Mouse (Mus musculus) T-helper 2 cell (primary cell): Measurements from ENCODE around the gene Mvd.

Experiments
- in situ Hi-C: fragments of 300-600 bp; cut with MboI, MseI; formaldehyde crosslinking; loops from one replicate; pipeline ENCODE4 v1.15.1; 2025; ENCODE audit warnings: high pct_unique_total_duplicates

The Mvd gene

DNA sequence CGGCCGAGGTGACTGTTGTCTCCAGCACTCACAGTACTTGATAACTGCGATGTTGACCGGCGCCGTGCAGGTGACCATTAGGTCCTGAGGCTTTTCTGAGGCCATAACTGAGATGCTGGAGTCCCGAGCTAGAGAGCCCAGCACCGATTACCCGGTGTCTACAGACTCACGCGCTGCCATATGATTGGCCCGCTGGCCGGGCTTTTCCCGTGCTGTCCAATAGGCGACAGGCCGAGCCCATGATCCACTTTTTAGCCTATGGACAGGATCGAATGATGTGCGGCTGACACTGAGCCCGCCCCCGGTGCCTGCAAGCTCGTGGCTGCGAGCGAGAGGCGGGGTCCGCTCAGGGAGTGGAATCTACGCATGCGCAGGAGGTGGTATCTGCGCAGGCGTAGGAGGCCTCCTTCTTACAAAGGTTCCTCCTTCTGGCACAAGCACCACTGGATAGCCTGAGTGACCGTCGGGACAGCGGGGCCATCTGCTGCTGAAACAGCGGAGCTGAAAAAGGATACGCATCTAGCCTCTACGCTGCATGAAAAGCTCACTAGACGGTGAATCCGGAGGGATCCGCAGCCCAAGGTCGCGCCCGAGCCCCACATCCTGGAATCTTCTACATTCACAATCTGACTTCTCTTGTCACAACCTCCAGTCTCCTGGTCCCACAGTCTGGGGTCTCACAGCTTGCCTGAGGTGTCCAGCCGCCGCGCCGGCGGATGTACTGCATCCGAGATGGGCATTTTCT lies at the start of gene Mvd:
Mvd (minus strand) TSS at position 161 of the 745 bp plus-strand sequence.
- in situ Hi-C loops, result no loop called here

DNA sequence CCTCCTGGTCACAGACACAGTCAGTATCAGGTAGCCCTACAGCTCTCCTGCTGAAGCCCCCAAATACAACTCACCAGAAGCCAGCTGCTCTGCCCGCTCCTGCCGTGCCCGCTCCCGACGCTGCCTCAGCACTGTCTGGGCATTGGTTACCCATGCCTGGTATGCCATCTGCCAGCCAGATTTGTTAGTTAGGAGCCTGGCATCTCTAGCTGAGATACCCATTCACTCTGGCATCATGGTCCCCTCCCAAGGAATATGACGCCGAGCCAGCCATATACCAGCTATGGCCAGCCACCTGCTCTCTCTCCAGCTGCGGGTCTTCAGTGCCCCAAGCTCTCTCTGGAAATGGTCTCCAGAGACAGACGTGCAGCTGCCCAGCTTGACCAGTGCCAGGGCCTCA lies 45.2 kb upstream of the Mvd start:
- in situ Hi-C loops, result no loop called here

DNA sequence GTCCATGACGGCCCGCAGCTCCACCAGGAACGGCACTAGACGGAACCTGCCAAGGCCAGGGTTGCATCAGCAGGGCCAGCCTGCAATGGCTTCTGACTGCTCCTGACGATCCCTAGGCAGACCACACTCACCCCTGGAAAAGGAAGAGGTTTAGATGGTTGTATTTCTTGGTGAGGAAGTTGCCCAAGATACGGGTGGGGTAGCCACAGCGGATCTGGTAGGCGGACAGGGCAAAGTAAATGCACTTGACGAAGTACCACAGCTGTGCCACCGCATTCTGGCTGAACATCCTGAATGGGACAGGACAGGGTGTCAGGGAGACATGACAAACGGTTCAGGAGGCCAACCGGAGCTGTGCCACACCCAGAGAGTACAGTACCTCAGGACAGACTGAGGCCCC lies 41.6 kb upstream of the Mvd start:
- in situ Hi-C loops, result no loop called here

DNA sequence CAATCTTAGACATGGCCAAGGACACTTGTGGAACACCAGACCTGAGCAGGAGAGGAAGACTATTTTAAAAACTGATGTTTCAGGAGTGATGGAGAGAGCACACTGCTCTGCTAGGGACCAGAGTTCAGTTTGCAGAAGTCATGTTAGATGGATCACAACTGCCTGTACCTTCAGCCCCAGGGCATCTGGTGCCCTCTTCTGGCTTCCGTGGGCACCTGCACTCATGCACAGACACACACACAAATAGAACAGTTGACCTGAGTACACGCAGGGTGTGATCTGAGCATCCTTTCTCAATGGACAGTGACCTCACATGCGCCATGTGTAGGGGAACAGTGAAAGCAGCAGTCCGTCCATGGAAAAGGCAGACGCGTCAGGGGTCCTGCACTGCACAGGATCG lies 40.7 kb upstream of the Mvd start:
- in situ Hi-C loops, result no loop called here

DNA sequence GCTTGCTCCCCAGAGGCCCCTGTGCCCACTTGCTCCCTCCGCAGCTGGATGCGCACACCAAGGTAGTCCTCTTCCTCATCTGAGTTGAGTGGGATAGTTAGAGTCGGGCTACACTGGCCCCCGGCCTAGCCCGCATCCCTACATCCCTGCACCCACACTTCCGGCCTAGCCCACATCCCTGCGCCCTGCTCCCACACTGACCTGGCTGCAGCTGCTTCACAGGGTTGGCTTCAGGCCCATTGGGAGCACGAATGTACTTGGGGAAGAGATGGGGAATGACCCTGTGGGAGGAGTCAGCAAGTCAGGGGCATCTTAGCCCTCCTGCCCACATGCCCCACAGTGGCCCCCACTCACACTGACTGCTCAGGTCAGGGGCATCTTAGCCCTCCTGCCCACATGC lies 39.2 kb upstream of the Mvd start:
- in situ Hi-C loops, result no loop called here

DNA sequence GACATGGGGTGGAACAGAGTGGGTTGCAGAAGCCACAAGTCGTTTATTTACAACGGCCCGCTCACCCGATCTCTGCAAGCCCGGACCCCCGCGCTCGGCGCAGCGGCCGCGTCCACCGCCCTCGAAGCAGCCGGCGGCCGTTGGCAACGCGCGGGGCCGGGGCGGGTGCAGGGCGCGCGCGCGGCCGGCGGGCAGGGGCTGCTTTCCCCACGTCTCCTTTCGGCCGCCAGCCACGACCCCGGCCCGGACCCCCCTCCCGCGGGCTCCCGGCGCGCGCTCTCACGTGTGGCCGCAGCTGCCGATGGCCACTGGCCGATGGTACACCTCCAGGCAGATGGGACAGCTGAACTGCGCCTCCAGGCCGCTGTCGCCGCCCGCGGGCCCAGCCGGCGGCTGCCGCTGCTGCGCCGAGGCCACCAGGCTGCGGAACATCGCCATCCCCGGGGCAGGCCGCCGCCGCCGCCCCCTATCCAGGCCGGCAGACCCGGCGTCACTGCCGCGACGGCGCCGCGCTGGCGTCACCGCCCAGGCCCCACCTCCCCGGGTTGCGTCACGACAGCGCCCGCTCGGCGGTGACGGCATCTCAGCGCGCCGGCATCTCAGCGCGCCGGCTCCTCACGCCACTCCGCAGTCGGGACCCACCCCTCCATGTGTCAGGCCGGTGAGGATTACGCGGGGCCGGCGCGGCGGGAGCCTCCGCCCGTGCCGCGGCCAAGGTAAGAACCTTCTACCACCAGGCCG lies 32.5 kb upstream of the Mvd start, which contains the start of the genes Rnf166 and Ctu2:
Rnf166 (minus strand) TSS at position 485 of the 741 bp plus-strand sequence.
Ctu2 (plus strand) TSS at position 564 of the 741 bp plus-strand sequence.
- in situ Hi-C loops, result no loop called here

DNA sequence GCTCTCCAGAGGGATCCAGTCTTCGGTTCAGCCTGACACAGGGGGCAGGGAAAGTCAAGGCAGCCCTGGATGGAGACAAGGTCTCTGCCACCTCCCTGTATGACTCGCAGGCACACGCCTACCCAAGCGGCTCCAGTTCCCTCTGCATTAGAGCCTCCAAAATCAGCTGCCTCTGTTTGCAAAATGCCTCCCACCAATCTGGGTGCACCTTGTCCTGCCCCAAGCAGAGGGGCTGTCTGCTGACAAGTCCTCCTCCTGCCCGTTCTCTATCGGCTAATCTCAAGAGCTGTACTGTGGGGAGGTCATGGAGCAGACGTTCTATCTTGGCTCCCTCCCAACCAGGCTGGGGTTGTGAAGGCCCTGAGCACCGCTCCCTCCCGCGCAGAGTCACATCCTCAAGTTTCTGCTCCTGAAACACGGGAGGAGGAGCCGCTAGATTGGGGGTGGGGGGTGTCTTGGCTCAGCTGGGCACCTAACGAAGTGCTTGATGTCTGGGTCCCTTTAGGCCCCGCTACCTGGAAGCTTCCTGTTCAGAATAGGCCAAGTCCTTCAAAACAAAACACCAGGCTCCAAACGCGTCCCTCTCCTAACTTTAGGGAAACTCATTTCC lies 31.8 kb upstream of the Mvd start:
- in situ Hi-C loops, result loop anchor here (5.0 kb wide), 1 partner anchor 38 kb away; no protein-coding TSS in a partner anchor

DNA sequence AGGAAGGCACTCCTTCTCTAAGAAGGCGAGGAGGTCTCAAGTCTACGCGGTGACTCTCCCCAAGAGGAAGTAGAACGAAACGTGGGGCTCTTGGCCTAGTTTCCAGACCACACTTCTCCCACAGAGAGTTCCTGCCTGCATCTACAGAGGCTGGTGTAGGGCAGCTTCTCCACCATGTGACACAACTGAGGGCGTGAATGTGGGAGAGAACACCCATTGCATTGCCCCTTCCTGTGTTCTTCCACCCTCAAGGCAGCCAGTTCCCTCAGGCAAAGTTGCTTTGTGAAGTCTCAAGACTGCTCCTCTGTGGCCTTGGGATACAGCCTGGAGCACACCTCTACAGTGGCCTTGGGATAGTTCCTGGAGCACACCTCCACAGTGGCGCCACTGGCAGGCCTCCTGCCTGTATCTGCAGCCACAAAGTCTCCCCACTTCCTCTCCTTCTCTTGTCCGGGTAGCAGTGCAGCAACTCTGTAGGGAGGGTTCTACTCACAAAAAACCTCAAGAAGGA lies 30.7 kb upstream of the Mvd start:
- in situ Hi-C loops, result loop anchor here (5.0 kb wide), 1 partner anchor 37 kb away; no protein-coding TSS in a partner anchor

DNA sequence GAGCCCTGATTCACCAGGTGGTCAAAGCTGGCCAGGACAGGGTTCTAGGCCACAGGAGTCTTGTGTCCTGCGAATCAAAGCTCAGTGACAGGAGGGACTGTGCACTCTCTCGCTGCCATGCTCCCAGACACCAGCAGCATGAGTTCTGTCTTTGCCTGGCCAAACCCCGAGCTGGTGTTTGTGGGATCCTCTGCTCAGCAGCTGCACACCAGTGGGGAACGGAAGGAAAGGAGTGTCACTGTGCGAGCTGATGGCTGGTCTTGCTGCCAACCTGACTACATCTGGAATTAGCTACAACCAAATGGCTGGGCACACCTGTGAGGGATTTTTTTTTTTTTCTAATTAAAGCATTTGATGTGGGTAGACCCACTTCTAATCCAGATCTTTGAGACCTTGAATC lies 27.5 kb upstream of the Mvd start:
- in situ Hi-C loops, result loop anchor here (5.0 kb wide), 1 partner anchor 33 kb away; no protein-coding TSS in a partner anchor

DNA sequence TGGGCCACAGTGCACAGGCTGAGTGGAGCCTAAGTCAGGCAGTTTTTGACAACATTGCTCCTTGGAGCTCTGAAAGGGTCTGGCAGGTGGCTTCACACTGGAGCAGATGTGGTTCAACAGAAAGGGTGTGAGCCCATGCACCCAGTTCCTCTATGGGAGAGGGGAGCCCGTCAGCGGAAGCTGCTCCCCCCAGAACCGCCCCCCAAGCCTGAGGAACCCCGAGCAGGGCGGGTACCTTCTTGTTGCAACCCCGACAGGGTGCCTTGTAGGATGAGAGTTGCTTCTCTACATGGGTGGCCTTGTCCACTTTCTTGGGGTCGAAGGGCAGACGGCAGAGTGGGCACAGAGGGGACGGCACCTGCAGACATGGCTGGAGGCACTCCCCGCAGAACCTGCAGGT lies 26.7 kb upstream of the Mvd start:
- in situ Hi-C loops, result loop anchor here (5.0 kb wide), 1 partner anchor 33 kb away; no protein-coding TSS in a partner anchor

DNA sequence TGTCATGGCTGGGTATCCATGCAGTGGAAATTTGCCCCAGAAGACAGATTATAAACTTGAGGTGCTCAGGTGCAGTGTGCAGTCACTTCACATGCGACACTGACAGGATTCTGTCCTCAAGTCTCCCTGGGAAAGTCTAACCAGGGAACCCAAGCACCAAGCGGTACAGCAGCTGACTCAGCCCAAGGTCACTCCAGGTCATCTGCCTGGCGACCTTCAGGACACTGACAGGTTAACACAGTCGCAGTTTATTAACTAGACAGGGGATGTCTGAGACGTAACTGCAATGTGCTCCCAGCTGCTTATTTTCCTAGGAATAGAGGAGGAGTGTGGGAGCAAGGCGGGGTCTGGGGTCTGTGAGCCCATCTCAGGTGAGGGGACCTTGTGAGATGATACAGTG lies 26.2 kb upstream of the Mvd start:
- in situ Hi-C loops, result no loop called here

DNA sequence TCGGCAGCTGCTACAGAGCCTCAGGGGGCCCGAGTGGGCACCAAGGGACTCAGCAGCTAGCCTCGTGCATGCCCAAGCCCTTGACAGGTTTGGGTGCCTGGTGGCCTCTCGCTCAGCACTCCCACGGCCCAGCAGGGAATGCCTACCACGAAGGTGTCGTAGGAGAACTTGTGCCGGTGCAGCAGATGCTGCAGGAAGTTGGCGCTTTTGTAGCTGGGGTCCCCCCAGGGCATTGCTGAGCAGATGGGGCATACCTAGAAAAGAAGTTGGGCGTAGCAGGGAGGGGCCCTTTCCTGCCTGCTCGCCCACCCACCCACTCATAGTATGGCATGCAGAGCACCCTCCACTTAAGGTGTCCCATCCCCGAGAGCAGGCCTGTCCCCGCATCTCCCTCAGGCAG lies 24.6 kb upstream of the Mvd start:
- in situ Hi-C loops, result no loop called here

DNA sequence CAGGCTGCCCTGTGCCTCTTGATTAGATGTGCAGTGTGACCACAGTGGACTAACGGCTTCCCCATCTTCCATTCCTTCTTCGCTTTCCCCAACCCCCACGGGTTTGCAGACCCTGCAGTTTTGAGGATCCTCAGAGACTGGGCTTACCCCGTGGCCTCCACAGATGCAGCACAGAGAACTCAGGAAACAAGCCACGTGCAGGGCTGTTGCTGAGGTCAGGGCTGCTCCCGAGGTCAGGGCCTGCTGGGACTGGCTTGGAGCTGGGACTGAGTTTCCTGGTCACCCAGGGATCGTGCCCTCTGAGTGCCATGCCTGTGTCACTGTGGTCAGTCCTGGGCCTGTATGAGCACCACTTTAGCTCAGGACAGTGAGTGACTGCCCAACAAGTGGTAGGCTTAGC lies 21.8 kb upstream of the Mvd start:
- in situ Hi-C loops, result no loop called here

DNA sequence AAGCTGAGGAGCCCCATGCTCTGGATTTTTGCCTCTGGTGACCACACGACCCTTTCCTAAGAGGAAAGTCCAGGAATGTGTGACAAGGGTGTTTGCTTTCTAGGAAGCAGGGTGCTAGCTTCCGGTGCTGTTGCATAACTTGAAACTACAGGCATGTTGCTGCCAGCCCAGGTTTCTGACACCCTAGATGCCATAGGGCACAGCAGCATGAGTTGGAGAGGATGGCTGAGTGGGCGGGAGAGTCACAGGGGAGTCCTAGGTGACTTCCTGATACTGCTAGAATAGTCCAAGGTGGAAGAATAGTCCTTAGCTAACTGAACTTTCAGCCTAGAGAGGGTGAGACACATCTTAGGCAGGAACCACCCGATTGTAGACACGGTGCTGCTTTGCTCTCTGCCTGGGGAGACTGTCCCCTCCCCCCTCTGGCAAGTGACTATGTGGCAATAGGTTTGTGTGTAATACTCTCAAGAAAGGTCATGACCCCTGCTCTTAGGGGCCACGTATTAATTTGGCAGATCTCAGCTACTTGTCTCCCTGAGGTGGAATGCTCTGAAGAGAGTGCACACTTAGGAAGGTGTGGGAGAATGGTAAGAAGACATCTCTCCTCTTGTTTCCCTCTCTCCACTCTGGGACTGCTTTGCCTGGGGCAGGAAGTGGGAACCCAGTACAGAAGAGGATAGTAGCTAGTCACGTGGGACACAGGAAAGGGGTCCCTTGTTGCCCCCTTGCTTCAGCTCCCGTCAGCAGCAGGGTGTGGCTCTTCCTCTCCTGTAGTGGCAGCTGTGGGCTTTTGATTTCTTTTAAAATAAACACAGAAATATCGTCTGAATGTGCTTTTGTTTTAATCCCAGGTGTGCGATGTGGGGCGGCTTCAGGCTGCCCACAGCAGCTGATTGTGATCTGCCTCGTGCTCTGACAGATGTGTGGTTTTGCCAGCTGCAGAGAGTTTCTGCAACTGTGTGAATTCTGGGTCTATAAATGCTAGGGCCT lies 20.7 kb upstream of the Mvd start:
- in situ Hi-C loops, result no loop called here

DNA sequence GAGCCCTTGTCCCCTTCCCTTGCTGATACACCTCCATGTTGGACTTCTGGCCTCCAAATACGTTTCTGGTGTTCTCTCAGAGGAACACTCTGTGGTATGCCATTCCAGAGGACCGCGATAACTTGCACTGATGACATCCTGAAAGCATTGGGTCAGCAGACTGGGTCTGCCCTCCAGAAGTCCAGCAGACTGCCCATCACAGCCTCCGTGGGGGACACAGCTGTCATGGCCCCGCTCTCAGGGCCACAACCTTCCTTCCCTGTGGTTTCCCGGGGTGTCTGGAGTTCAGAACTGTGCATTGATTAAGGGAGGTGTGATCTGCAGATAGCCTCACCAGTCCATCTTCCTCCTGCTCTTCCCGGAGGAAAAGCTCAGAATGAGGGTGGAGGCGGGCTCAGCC lies 19.3 kb upstream of the Mvd start:
- in situ Hi-C loops, result no loop called here

DNA sequence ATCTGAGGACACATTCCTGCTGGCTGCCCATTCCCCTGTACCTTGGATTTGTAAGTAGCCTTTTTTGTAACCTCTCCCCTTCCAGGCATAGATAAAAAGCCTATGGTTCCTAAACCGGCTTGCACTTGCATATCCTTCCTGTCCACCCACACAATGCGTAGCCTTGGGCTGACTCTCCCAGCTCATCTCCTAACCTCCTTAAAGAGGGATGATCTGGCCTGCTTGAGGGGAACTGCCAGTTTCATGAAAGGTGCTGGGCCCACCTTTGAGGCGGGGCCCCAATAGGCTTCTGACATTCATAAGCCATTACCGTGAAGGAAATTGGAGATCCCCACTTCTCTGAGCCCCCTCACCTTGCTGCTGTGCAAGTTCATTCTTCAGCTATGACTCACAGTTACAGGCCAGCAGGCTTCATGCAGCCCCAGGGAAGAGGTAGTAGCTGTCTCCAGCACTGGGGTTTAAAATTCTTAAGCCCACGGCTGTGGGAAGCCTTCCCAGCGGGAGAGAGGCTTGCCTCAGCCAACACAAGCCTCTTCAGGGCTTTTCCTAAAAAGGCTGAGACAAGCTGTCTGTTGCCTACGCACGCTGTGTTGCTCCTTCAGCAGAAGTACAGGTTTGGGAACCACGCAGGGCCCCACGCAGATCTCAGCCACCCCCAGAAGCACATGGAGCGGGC lies 18.4 kb upstream of the Mvd start:
- in situ Hi-C loops, result no loop called here

DNA sequence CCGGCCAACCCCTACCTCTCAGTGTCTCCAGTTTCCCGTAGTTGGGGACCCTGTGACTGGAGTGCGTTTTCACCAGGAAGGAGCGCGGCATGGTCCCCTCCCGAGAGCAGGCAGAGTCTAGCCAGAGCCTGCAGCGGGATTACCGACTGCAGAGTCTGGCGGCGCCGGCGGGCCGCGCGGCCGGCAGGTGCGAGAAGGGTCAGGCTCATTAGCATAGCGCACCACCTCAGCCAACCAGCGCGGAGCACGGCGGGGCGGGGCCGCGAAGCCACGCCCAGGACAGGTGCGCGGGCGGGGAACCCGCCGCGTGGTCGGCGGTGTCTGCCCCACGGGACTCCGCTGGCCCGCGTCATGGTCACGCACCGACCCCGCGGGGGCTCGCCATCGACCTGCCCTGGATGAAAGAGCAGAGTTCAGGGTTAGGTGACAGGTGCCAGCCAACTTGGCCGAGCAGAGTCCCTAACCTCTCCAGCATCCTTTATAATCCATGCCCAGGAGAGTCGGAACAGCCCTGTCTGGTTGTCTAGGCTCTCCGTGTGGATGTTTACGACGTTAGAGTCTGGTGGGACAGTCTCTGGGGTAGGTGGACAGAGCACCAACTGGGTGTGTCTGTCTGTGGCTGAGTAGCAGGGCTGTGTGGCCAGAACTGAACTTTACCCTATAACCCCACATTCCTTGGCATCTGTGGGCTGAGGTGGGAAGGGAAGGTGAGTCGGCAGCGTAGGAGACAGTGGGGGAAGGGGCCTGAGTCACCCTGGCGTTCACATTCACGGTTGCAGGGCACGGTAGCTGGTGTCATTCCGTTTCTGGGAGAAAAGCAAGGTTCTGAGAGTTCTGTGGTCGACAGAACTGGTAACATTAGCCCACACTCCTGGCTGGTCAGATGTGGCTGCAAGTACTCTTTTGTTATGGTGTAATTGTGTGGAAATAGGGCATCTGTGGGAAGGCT lies 17.6 kb upstream of the Mvd start, which contains the start of gene Snai3:
Snai3 (minus strand) TSS at position 210 of the 949 bp plus-strand sequence.
- in situ Hi-C loops, result no loop called here

DNA sequence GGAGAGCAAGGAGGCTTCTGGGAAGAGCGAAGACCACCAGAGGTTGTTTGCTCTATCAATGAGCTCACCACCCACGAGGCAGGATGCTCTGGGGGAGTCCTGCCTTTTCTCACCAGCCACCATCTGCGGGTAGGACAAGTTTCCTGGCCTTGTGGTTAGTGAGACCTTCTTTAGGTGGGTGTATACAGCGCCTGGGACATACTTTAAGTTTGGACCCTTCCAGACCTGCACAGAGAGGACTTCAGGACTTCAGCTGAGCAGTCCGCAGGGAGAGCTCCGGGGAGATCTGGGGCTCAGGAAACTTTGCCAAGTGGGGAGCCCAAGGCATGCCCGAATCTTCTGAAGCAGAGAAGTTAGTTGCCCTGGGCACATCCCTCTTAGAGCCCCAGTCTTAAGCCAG lies 16.8 kb upstream of the Mvd start:
- in situ Hi-C loops, result no loop called here

DNA sequence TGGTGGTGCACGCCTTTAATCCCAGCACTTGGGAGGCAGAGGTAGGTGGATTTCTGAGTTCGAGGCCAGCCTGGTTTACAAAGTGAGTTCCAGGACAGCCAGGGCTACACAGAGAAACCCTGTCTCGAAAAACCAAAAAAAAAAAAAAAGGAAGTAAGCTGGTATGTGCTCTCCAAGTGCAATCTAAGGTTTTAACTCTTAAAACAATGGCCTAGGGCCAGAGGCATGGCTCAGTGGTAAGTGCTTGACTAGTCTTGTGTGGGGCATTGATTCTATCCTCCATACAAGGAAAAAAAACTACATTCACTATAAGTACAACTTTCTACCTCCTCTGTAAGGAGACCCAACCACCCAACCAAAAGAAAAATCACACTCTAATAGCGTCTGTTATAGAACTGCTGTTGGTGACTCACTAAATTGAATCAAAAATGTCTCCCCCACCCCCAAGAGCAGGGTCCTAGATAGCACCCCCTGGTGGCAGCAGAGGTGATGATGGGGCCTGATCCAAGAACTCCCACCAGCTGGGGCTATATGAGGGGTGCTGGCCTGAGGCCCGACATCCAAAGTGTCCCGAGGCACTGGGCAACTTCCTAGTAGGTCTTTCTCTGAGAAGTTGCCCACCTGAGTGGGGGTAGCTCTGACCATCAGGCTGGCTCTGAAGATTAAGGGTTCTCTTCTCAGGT lies 16.1 kb upstream of the Mvd start:
- in situ Hi-C loops, result no loop called here
